Mouse (Mus musculus) lung, adult 2 months (tissue): ENCODE measurements around the gene Dennd1c. TPM values are rescaled to one million over a fixed set of nuclear protein-coding genes. Genes with fewer than 3 reads are reported as not detected.
A peak's percentile ranks its signal among the peaks of the same experiment; 100 is the strongest.

Source experiments
- DNase-seq: peaks from one replicate; pipeline ENCODE4 v3.0.0; 2022
- H3K4me1 ChIP-seq: fragments of 200-500 bp; 2 replicates; pipeline ENCODE4 v1.6.1; 2011; ENCODE audit warnings: low read length; ENCODE audit not compliant: control insufficient read depth, insufficient read depth
- H3K4me3 ChIP-seq: fragments of 200-500 bp; replicated peaks from 2 replicates; pipeline ENCODE3; 2011; ENCODE audit warnings: low read depth, mild to moderate bottlenecking, control low read depth, low read length; ENCODE audit errors: extremely low read depth
- CTCF ChIP-seq: fragments of 200-500 bp; IDR thresholded peaks from 2 replicates; pipeline ENCODE4 v1.5.1; 2011; ENCODE audit warnings: mild to moderate bottlenecking, low read length, control low read depth; ENCODE audit not compliant: insufficient read depth
- POLR2A ChIP-seq: fragments of 200-500 bp; IDR thresholded peaks from 2 replicates; pipeline ENCODE4 v1.6.1; 2011; ENCODE audit warnings: low read depth, mild to moderate bottlenecking, control low read depth, low read length, borderline replicate concordance; ENCODE audit errors: extremely low read depth
- WGBS: fragments of 180-500 bp; shearing (Covaris S2); methylation state at CpG from one replicate; pipeline ENCODE4 v1.1.7; 2018; 5-methylcytosine and 5-hydroxymethylcytosine counted together
- polyA plus RNA-seq: library from polyadenylated mRNA; depleted of rRNA; stranded (reverse); fragments of >200 nt; gene quantifications from 2 replicates; pipeline ENCODE4 v1.2.3, GENCODE M21; 2012

The Dennd1c gene
- polyA plus RNA-seq, 1 experiment = 18.1 TPM

DNA sequence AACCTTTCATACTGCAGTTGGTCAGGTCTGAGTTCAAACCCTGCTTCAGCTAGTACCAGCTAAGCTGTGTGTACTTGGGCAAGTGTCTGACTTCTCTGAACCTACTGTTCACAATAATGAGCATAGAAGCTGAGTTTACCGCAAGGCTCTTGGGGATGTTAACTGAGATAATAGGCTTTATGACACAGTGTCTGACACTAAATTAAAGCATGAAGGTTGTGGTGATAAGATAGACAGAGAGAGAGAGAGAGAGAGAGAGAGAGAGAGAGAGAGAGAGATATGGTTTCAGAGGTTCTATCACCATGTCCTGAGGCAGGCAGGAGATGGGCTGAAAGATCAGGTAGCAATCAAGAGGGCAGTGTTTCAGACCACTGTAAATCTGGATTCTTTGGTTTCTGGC, 31.7 kb upstream of the Dennd1c start:
- WGBS = 77% methylated on average over 1 of the region's 1 CpGs
- no peaks in the 10 kb centered on the region; the same call in none of the 2 replicates for H3K4me1 ChIP-seq
- no peak overlapping the region for H3K4me3 ChIP-seq
- no peak for TF ChIP-seq POLR2A
- TF ChIP-seq CTCF = no peak
- no peak for DNase-seq

DNA sequence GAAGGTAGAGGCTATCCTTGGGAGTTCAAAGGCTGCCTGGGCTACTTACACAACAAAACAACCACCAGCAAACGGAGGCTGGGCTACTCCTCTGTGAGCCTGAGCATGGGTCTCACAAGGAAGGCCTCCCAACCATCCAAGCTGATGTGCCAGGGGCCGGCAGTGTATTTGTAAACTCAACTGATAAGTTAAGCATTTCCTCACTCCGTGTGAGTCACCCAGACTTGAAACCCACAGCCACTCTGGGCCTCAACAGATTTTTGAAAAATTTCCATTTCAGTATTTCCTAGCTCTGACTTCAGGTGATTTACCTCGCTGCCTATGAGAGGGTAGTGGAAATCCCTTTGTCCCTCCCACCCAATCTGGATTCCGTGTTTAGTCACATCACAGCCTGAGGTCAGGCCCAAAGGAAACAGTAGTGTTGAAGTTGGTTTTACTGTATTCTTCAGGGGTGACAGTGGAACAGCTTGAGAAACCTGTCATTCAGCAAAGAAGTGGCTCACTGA, 30.4 kb upstream of the Dennd1c start:
- no peak for DNase-seq
- 36% methylated on average over 5 of the region's 5 CpGs for WGBS
- no peak overlapping the region for H3K4me3 ChIP-seq

DNA sequence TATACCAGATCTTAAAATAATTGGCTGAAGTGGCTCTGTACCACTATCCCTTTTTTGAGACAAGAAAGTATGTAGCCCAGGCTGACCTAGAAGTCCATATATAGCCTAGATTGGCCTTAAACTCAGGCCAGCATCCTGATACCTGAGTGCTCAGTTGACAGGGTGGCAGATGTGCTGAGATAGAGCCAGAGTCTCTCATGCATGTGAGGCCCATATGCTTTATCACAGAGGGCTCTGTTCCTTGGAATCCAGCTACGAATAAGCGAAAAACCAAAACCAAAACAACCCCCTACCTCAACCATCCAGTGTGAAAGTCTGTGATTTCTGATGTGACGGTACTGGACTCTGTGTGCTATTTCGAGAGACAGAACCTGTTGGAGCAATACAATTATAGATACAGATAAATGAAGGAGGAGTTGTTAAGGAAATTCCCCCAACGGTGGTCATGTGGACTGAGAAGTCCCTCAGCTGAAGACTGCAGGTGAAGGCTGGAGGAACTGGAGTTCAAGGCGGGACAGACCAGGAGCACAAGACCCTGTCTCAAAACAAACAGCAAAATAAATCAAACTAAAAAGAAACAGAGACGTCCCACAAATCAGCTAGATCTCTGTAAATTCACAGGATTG, 29.8 kb upstream of the Dennd1c start:
- H3K4me1 ChIP-seq = no peaks in the 10 kb centered on the region; the same call in none of the 2 replicates
- H3K4me3 ChIP-seq = no peak overlapping the region
- WGBS = 83% methylated on average over 7 of the region's 7 CpGs
- TF ChIP-seq CTCF (no peak), POLR2A (no peak)
- no peak for DNase-seq

More for the DNA sequence above, 30.4 kb upstream of the Dennd1c start:
- TF ChIP-seq POLR2A (no peak), CTCF (no peak)
- no peaks in the 10 kb centered on the region; the same call in none of the 2 replicates for H3K4me1 ChIP-seq

GRCm38 (mm10) chr17:57107064-57107463, 28.8 kb upstream of the Dennd1c start:
- no peak overlapping the region for H3K4me3 ChIP-seq
- DNase-seq = no peak
- no peaks in the 10 kb centered on the region; the same call in none of the 2 replicates for H3K4me1 ChIP-seq
- TF ChIP-seq POLR2A (no peak), CTCF (no peak)
- WGBS = 88% methylated on average over 5 of the region's 5 CpGs

- DNase-seq = no peak
- H3K4me3 ChIP-seq = no peak overlapping the region
- H3K4me1 ChIP-seq = no peaks in the 10 kb centered on the region; the same call in none of the 2 replicates
- TF ChIP-seq CTCF (no peak), POLR2A (no peak)
- WGBS = 24% methylated on average over 9 of the region's 9 CpGs
These were observed 27.7 kb upstream of the Dennd1c start for GRCm38 (mm10) chr17:57106035-57106368.

DNA sequence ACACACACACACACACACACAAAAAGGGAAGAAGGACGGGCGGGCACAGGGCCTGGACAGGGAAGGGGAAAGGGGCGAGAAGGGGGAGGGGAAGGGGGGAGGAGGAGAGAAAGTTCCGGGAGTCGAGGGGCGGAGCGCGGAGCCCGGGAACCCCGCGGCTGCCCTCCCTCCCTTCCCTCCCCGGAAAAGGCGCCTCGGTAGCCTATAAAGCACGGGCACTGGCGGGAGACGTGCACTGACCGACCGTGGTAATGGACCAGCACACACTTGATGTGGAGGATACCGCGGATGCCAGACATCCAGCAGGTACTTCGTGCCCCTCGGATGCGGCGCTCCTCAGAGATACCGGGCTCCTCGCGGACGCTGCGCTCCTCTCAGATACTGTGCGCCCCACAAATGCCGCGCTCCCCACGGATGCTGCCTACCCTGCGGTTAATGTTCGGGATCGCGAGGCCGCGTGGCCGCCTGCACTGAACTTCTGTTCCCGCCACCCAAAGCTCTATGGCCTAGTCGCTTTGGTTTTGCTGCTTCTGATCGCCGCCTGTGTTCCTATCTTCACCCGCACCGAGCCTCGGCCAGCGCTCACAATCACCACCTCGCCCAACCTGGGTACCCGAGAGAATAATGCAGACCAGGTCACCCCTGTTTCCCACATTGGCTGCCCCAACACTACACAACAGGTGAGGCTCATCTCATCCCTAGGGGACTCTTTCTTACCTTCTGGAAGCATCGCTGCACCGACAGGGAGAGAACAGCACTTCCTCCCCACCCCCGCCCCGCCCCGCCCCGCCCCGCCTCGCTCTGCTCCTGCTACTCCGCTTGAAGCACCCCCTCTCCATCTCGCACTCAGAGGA, 27.1 kb upstream of the Dennd1c start, which contains the start of gene Tnfsf9:
Tnfsf9 (plus strand) TSS at position 145 of the 854 bp plus-strand sequence.
- TF ChIP-seq POLR2A = peak; percentile 59; the same call in 1 of the 2 replicates
- no peak for TF ChIP-seq CTCF
- 1% methylated on average over 58 of the region's 61 CpGs for WGBS
- H3K4me1 ChIP-seq = no peaks in the 10 kb centered on the region; the same call in none of the 2 replicates
- DNase-seq = peak; percentile 39
- peak within 1 kb of the TSS; percentile 79 for H3K4me3 ChIP-seq

GRCm38 (mm10) chr17:57104496-57104895, 26.2 kb upstream of the Dennd1c start:
- 49% methylated on average over 4 of the region's 4 CpGs for WGBS
- no peak for TF ChIP-seq POLR2A
- no peak for TF ChIP-seq CTCF
- no peak for DNase-seq
- Histone ChIP-seq H3K4me1 (no peaks in the 10 kb centered on the region; the same call in none of the 2 replicates), H3K4me3 (no peak overlapping the region)

DNA sequence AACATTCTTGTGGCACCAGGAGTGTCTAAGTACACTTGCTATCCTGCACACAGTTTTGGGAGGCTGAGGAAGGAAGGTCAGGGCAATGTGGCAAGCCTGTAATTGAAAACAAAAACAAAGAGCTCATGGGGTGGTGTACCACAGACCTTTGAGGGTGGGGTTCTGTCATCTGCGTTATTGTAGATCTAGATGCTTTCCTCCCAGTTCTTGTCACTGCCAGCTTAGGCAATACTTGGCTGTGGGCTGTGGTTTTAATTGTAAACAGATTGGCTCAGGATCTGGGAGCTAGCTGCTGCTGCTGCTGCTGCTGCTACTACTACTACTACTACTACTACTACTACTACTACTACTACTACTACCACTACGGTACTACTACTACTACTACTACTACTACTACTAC, 24.0 kb upstream of the Dennd1c start:
- TF ChIP-seq POLR2A (no peak), CTCF (no peak)
- no peak for DNase-seq
- 63% methylated on average over 2 of the region's 2 CpGs for WGBS
- Histone ChIP-seq H3K4me3 (no peak overlapping the region), H3K4me1 (no peaks in the 10 kb centered on the region; the same call in 1 of the 2 replicates)

DNA sequence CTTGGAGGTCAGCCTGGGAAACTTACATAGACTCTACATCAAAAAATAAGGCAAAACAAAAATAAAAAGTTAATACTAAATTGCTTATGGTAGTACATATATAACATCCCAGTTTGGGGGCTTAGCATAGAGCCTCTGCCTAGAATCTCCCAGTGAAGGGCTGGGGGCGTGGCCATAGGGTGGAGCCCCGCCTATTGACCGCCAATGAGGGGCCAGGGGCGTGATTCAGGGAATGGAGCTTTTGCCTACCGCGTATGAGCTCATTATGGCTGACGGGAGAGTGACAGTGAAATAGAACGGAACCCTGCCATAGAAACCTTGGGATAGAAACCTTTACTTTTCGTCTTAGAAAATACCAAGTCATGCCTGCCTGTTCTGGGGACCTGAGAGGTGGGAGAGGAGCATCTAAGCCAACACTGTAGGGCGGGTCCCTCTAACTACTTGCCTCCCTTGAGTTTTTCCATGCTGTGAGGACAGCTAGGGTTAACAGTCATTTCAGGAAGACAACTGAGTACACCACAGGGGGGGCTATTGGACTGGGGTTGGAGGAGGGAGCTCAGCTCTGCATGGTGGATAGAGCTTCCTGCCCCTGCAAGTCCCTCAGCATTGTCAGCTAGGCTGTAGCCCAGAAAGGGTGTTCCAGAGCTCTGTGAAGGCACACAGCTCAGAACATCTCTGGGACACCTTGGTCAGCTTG, 21.5 kb upstream of the Dennd1c start:
- WGBS = 15% methylated on average over 10 of the region's 10 CpGs

GRCm38 (mm10) chr17:57098321-57098720, 20.0 kb upstream of the Dennd1c start:
- DNase-seq = no peak
- Histone ChIP-seq H3K4me1 (no peaks in the 10 kb centered on the region), H3K4me3 (no peak overlapping the region)
- TF ChIP-seq CTCF (no peak), POLR2A (no peak)
- 58% methylated on average over 5 of the region's 5 CpGs for WGBS

More for the DNA sequence above, 21.5 kb upstream of the Dennd1c start:
- no peak overlapping the region for H3K4me3 ChIP-seq
- TF ChIP-seq CTCF = no peak
- TF ChIP-seq POLR2A = no peak
- DNase-seq = no peak
- no peaks in the 10 kb centered on the region for H3K4me1 ChIP-seq
